Comparison of ENCODE assay signal across 10 mouse cellular contexts in genomic region chr11:32321196-32321565, GRCm38 (mm10). TPM values are rescaled to one million over a fixed set of nuclear protein-coding genes. Genes with fewer than 3 reads are reported as not detected.
A peak's percentile ranks its signal among the peaks of the same experiment; 100 is the strongest.
DNase-seq lines count a peak whose midpoint lies in the region; ATAC-seq lines count a peak whose summit lies in the region.
"Had no signal": no experiment of that assay in that cellular context is flagged by ENCODE, and none has a peak within 500 bp of the region (broad histone marks: within the 10 kb centered on the region; RNA-seq: fewer than 3 reads in every experiment).

No protein-coding gene starts in this region.

- no peaks in the 10 kb centered on the region for H3K9me3 ChIP-seq in kidney, embryonic 16.5 days (ENCODE audit: low read length)
- H3K9me3 ChIP-seq in heart, embryonic 16.5 days (replicated peaks; ENCODE audit: control insufficient read depth, low read length) = no peaks in the 10 kb centered on the region
- H3K9me3 ChIP-seq: embryonic facial prominence, embryonic 13.5 days; neural tube, embryonic 12.5 days had no signal

- no peak for ATAC-seq in kidney, embryonic 16.5 days (ENCODE audit: low FRiP score, low TSS enrichment)
- ATAC-seq in heart, embryonic 16.5 days (replicated peaks; ENCODE audit: extremely low read depth, insufficient read depth, low FRiP score) = 0 out of 2 replicates have a peak, but pooled peaks have one; percentile 28
- peak; percentile 85 for ATAC-seq in megakaryocyte progenitor cell, adult 5-6 weeks (replicated peaks; ENCODE audit: poor library complexity)

- no peaks in the 10 kb centered on the region; the same call in 1 of the 2 replicates for H3K4me1 ChIP-seq in kidney, embryonic 16.5 days (ENCODE audit: insufficient read depth, low read length)
- 0 out of 2 replicates have a peak, but pooled peaks cover 2% of the 10 kb centered on the region for H3K4me1 ChIP-seq in heart, embryonic 16.5 days (ENCODE audit: control insufficient read depth, insufficient read depth, low read length)
- H3K4me1 ChIP-seq: neural tube, embryonic 12.5 days had no signal

- no peak overlapping the region for H3K27ac ChIP-seq in kidney, embryonic 16.5 days (ENCODE audit: low read length)
- no peak overlapping the region for H3K27ac ChIP-seq in heart, embryonic 16.5 days (ENCODE audit: low read length)
- H3K27ac ChIP-seq: embryonic facial prominence, embryonic 13.5 days; neural tube, embryonic 12.5 days had no signal

- no peaks in the 10 kb centered on the region for H3K36me3 ChIP-seq in kidney, embryonic 16.5 days (ENCODE audit: insufficient read depth, low read length)
- H3K36me3 ChIP-seq in heart, embryonic 16.5 days (ENCODE audit: control insufficient read depth, insufficient read depth) = no peaks in the 10 kb centered on the region
- H3K36me3 ChIP-seq: embryonic facial prominence, embryonic 13.5 days; neural tube, embryonic 12.5 days had no signal

- no peak overlapping the region for H3K4me3 ChIP-seq in kidney, embryonic 16.5 days (ENCODE audit: low read length)
- H3K4me3 ChIP-seq in heart, embryonic 16.5 days (ENCODE audit: low read length) = no peak overlapping the region
- H3K4me3 ChIP-seq: embryonic facial prominence, embryonic 13.5 days; neural tube, embryonic 12.5 days had no signal

- WGBS in kidney, embryonic 16.5 days = 43% methylated on average over 8 of the region's 8 CpGs
- 34% methylated on average over 8 of the region's 8 CpGs for WGBS in heart, embryonic 16.5 days

- no peaks in the 10 kb centered on the region for H3K27me3 ChIP-seq in kidney, embryonic 16.5 days (ENCODE audit: insufficient read depth, low read length)
- no peaks in the 10 kb centered on the region for H3K27me3 ChIP-seq in heart, embryonic 16.5 days (ENCODE audit: control insufficient read depth, insufficient read depth, low read length)
- H3K27me3 ChIP-seq: embryonic facial prominence, embryonic 13.5 days; neural tube, embryonic 12.5 days had no signal

- no peak overlapping the region for H3K4me2 ChIP-seq in kidney, embryonic 16.5 days (replicated peaks; ENCODE audit: low read depth, low read length)
- no peak overlapping the region for H3K4me2 ChIP-seq in heart, embryonic 16.5 days (ENCODE audit: low read depth, low read length)
- H3K4me2 ChIP-seq: embryonic facial prominence, embryonic 13.5 days; neural tube, embryonic 12.5 days had no signal

- DNase-seq in kidney, adult 11 months = peak; percentile 32
- DNase-seq in adrenal gland, postnatal 14 days = peak; percentile 88
- DNase-seq in embryo, embryonic 11.5 days (ENCODE audit: low read depth, low spot score) = peak; percentile 46
- DNase-seq in left cerebral cortex, adult 11 months (ENCODE audit: low spot score) = peak; percentile 53
- peak; percentile 82 to 92 for DNase-seq in spleen, postnatal 4 days (ENCODE audit: low spot score in 2 of 2)

- H3K9ac ChIP-seq in kidney, embryonic 16.5 days (replicated peaks; ENCODE audit: low read length) = no peak overlapping the region
- no peak overlapping the region for H3K9ac ChIP-seq in heart, embryonic 16.5 days (ENCODE audit: low read length)
- H3K9ac ChIP-seq: embryonic facial prominence, embryonic 13.5 days; neural tube, embryonic 12.5 days had no signal

RNA-seq across cellular contexts. Expression of gene Hbq1a, which starts 21.3 kb away (rescaled TPM):
- polyA plus RNA-seq in kidney, embryonic 16.5 days (2015; fragmentation: Nextera tagmentation; extraction: Ambion mirVana) = 0.37 and 0.78 TPM in 2 replicates
- total RNA-seq in adrenal gland, postnatal 14 days (2021) = 1.0 TPM in 1 of 2 replicates, not detected in the other
- polyA plus RNA-seq in heart, embryonic 16.5 days (2015; fragmentation: Nextera tagmentation; extraction: Ambion mirVana) = 1.6 and 2.8 TPM in 2 replicates
- total RNA-seq in megakaryocyte progenitor cell, adult 5-6 weeks (2015) = not detected in 2 replicates
- not detected in 2 replicates for total RNA-seq in megakaryocyte progenitor cell, adult 5-6 weeks (2017)

RNA-seq across cellular contexts. Expression of gene Hba-a2, which starts 24.9 kb away (rescaled TPM):
- polyA plus RNA-seq in kidney, embryonic 16.5 days (2015; fragmentation: Nextera tagmentation; extraction: Ambion mirVana) = 10,418 and 11,416 TPM in 2 replicates
- 8,335 and 10,867 TPM in 2 replicates for total RNA-seq in adrenal gland, postnatal 14 days (2021)
- 36,578 and 41,568 TPM in 2 replicates for polyA plus RNA-seq in heart, embryonic 16.5 days (2015; fragmentation: Nextera tagmentation; extraction: Ambion mirVana)
- 26.3 and 54.4 TPM in 2 replicates for total RNA-seq in megakaryocyte progenitor cell, adult 5-6 weeks (2015)
- 25.3 and 31.4 TPM in 2 replicates for total RNA-seq in megakaryocyte progenitor cell, adult 5-6 weeks (2017)

RNA-seq across cellular contexts. Expression of gene Sh3pxd2b, which starts 26.4 kb away (rescaled TPM):
- polyA plus RNA-seq in kidney, embryonic 16.5 days (2015; fragmentation: Nextera tagmentation; extraction: Ambion mirVana) = 17.7 and 20.8 TPM in 2 replicates
- total RNA-seq in adrenal gland, postnatal 14 days (2021) = 8.9 and 11.1 TPM in 2 replicates
- polyA plus RNA-seq in heart, embryonic 16.5 days (2015; fragmentation: Nextera tagmentation; extraction: Ambion mirVana) = 10.0 and 10.9 TPM in 2 replicates
- total RNA-seq in megakaryocyte progenitor cell, adult 5-6 weeks (2015) = 6.1 and 7.2 TPM in 2 replicates
- total RNA-seq in megakaryocyte progenitor cell, adult 5-6 weeks (2017) = 1.7 and 2.4 TPM in 2 replicates

RNA-seq across cellular contexts. Expression of gene Hbq1b, which starts 34.4 kb away (rescaled TPM):
- 1.1 and 1.5 TPM in 2 replicates for polyA plus RNA-seq in kidney, embryonic 16.5 days (2015; fragmentation: Nextera tagmentation; extraction: Ambion mirVana)
- 2.8 and 3.2 TPM in 2 replicates for total RNA-seq in adrenal gland, postnatal 14 days (2021)
- polyA plus RNA-seq in heart, embryonic 16.5 days (2015; fragmentation: Nextera tagmentation; extraction: Ambion mirVana) = 1.5 and 1.7 TPM in 2 replicates
- not detected in 2 replicates for total RNA-seq in megakaryocyte progenitor cell, adult 5-6 weeks (2015)
- not detected in 2 replicates for total RNA-seq in megakaryocyte progenitor cell, adult 5-6 weeks (2017)

RNA-seq across cellular contexts. Expression of gene Hba-a1, which starts 37.9 kb away (rescaled TPM):
- polyA plus RNA-seq in kidney, embryonic 16.5 days (2015; fragmentation: Nextera tagmentation; extraction: Ambion mirVana) = 4,198 and 4,493 TPM in 2 replicates
- total RNA-seq in adrenal gland, postnatal 14 days (2021) = 9,215 and 11,792 TPM in 2 replicates
- polyA plus RNA-seq in heart, embryonic 16.5 days (2015; fragmentation: Nextera tagmentation; extraction: Ambion mirVana) = 15,213 and 16,163 TPM in 2 replicates
- total RNA-seq in megakaryocyte progenitor cell, adult 5-6 weeks (2015) = 14.0 and 28.9 TPM in 2 replicates
- total RNA-seq in megakaryocyte progenitor cell, adult 5-6 weeks (2017) = 9.4 and 10.0 TPM in 2 replicates

Comparison
In these comparisons a context has a peak if more than half of its experiments do, and no peak if none do; other contexts are left out.
1. DNase-seq: peak in every context shown above with its lines; median percentile 88 in adrenal gland, postnatal 14 days; 87 in spleen, postnatal 4 days; 53 in left cerebral cortex, adult 11 months; 46 in embryo, embryonic 11.5 days; 32 in kidney, adult 11 months.
2. RNA of gene Hba-a2, which starts 24.9 kb away (total RNA-seq): 8,335 to 10,867 TPM in adrenal gland, postnatal 14 days; 25.3 to 54.4 TPM in megakaryocyte progenitor cell, adult 5-6 weeks; every median in the first group is over 100 times any median in the second.